Mouse (Mus musculus) midbrain, embryonic 16.5 days (tissue): ENCODE measurements around the gene Nphp3. TPM values are rescaled to one million over a fixed set of nuclear protein-coding genes. Genes with fewer than 3 reads are reported as not detected.

Experiments used
- ATAC-seq: fragments of 200-750 bp; cut with Nextera tagmentation; 2 replicates; pipeline ENCODE4 v1.8.0; 2017; ENCODE audit warnings: moderate TSS enrichment
- H3K27ac ChIP-seq: fragments of 300-500 bp; sonication (generic); 2 replicates; pipeline ENCODE4 v1.5.1; 2014; ENCODE audit warnings: mild to moderate bottlenecking, low read length, mixed read lengths
- H3K27me3 ChIP-seq: fragments of 300-500 bp; sonication (generic); 2 replicates; pipeline ENCODE4 v1.6.1; 2014; ENCODE audit warnings: low read depth, low read length, mixed read lengths; ENCODE audit not compliant: control insufficient read depth, insufficient read depth
- H3K36me3 ChIP-seq: fragments of 300-500 bp; sonication (generic); 2 replicates; pipeline ENCODE4 v1.6.1; 2014; ENCODE audit warnings: mild to moderate bottlenecking, low read length, moderate library complexity, mixed read lengths; ENCODE audit not compliant: control insufficient read depth, insufficient read depth
- H3K4me1 ChIP-seq: fragments of 300-500 bp; sonication (generic); 2 replicates; pipeline ENCODE4 v1.6.1; 2014; ENCODE audit warnings: mild to moderate bottlenecking, low read length, mixed read lengths; ENCODE audit not compliant: control insufficient read depth, insufficient read depth
- H3K4me2 ChIP-seq: fragments of 300-500 bp; sonication (generic); 2 replicates; pipeline ENCODE4 v1.6.1; 2014; ENCODE audit warnings: mild to moderate bottlenecking, low read length, mixed read lengths
- H3K4me3 ChIP-seq: fragments of 300-500 bp; sonication (generic); 2 replicates; pipeline ENCODE4 v1.5.1; 2014; ENCODE audit warnings: low read depth, mild to moderate bottlenecking, low read length, moderate library complexity, mixed read lengths
- H3K9ac ChIP-seq: fragments of 300-500 bp; sonication (generic); 2 replicates; pipeline ENCODE4 v1.6.1; 2014; ENCODE audit warnings: low read depth, low read length, mixed read lengths
- H3K9me3 ChIP-seq: fragments of 300-500 bp; sonication (generic); replicated peaks from 2 replicates; pipeline ENCODE4 v1.6.1; 2014; ENCODE audit warnings: mild to moderate bottlenecking, low read length, mixed read lengths; ENCODE audit not compliant: control insufficient read depth, poor library complexity, severe bottlenecking
- WGBS: fragments of 180-500 bp; shearing (Covaris S2); extraction: QIAGEN DNeasy Blood & Tissue Kit; methylation state at CpG from one replicate; pipeline ENCODE4 v1.1.7; 2014; 5-methylcytosine and 5-hydroxymethylcytosine counted together
- polyA plus RNA-seq: library from polyadenylated mRNA; unstranded; fragments of >200 nt; fragmentation: Nextera tagmentation; extraction: Ambion mirVana; gene quantifications from 2 replicates; pipeline ENCODE4 v1.2.1, GENCODE M21; 2015

The Nphp3 gene
- 3.1 and 3.2 TPM in 2 replicates for polyA plus RNA-seq

DNA sequence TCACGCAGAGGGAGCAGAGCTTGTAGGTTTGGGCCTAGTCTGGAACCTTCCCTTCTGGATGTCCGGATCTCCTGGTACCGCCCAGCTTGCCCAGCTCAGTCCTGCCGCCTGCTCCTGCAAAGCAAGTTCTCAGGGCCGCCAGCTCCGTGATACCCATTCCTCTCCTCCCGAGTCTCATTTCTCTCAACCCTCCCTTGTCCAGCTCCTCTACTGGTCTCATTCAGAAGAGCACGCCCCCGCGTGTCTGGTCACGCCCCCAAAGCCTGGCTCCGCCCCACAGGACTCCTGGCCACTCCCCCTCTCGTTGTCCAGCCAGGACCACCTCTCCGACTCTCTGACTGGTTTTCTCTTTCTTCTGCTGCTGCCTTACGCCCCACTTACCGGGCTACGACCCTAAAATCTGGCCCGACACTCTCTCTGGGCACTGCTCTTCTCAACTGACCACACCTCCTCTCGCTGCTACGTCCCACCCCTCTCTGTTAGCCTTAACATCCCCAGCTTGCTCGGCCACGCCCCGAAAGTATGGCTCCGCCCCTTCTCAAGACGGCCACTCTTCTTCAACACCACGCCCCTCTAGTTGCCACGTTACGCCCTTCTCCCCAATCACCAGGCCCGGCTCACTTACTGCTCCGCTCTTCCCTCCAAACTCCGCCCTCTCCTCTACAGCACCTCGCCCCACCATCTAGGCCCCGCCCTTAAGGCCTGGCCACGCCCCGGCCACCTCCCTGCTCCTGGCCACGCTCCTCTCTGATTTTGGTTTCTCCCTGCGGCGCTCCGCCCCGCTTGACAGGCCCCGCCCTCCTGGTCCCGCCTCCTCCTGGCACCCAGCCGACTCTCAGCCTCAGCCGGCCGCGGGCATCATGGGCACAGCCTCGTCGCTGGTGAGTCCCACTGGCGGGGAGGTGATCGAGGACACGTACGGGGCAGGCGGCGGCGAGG, at the start of gene Nphp3:
Nphp3 (plus strand) TSS at position 624 of the 939 bp plus-strand sequence.
- Histone ChIP-seq H3K9ac (peak within 1 kb of the TSS; percentile 78), H3K4me1 (peaks cover 13% of the 10 kb centered on the region), H3K4me2 (peak within 1 kb of the TSS; percentile 78), H3K27ac (peak within 1 kb of the TSS; percentile 86), H3K36me3 (no peaks in the 10 kb centered on the region; the same call in 1 of the 2 replicates), H3K9me3 (no peaks in the 10 kb centered on the region), H3K27me3 (peaks cover 4% of the 10 kb centered on the region; the same call in 1 of the 2 replicates), H3K4me3 (peak within 1 kb of the TSS; percentile 72)
- under 1% methylated on average over 55 of the region's 55 CpGs for WGBS
- peak; percentile 98 for ATAC-seq

DNA sequence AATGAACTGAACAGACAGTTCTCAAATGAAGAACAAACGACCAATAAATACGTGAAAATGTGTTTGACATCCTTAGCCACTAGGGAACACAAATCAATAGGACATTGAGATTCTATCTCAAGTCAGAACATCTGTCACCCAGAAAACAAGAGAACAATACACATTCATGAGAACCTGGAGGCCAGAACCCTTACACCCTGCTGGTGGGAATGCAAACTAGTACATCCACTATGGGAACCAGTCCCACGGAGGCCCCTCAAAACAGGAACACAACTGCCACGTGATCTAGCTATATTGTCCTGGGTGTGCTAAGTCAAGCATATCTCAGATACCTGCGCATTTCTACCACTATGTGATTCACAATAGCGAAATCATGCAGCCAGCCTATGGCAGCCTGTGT, 43.6 kb upstream of the Nphp3 start:
- Histone ChIP-seq H3K9me3 (no peaks in the 10 kb centered on the region), H3K27me3 (no peaks in the 10 kb centered on the region), H3K36me3 (no peaks in the 10 kb centered on the region), H3K27ac (no peak overlapping the region), H3K4me2 (no peak overlapping the region), H3K4me3 (no peak overlapping the region), H3K9ac (no peak overlapping the region), H3K4me1 (no peaks in the 10 kb centered on the region)
- WGBS: 77% methylated on average over 6 of the region's 6 CpGs
- no peak for ATAC-seq

DNA sequence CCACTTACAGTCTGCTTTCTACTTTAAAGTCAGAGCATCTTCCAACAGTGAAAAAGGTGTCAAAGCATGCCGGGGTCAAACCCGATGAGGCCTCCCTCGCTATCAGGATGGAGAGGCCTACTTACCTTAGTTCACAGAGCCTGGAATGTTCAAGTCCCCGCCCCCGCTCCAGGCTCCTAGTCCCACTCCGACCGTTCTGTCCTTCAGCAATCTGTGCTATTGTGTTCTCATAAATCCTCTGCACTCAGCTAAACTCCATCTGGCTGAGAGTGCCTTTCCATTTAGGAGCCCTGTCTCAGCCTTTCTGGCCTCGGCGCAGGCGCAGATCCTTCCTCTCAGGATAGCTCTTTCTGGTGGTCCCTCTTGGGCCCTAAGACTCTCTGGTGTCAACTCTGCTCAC, 42.4 kb upstream of the Nphp3 start:
- Histone ChIP-seq H3K36me3 (no peaks in the 10 kb centered on the region), H3K4me1 (no peaks in the 10 kb centered on the region), H3K9ac (no peak overlapping the region), H3K9me3 (no peaks in the 10 kb centered on the region), H3K4me2 (no peak overlapping the region), H3K4me3 (no peak overlapping the region), H3K27ac (no peak overlapping the region), H3K27me3 (no peaks in the 10 kb centered on the region)
- ATAC-seq: no peak
- WGBS: 78% methylated on average over 10 of the region's 10 CpGs

DNA sequence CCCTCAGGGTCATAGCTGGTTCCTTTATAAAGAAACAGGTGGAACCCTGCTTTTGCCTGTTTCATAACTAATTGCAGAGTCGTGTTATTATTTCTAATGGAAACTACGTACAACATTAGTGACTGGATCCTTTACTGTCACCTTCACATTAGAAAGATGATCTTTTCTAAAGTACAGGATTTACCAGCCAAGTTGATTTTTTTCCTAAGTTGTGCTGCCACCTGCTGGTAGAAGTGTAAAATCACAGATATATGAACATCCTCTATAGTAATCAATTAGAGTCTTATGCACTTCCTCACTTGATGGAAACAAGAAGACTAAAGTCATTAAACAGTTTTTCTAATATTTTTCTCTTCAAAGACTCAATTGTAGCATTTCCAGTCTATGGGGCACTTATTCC, 5.8 kb upstream of the Nphp3 start:
- 8% methylated on average over 2 of the region's 2 CpGs for WGBS
- no peak for ATAC-seq
- Histone ChIP-seq H3K9me3 (no peaks in the 10 kb centered on the region), H3K9ac (no peak overlapping the region), H3K4me3 (no peak overlapping the region), H3K4me2 (no peak overlapping the region), H3K27me3 (peaks cover 4% of the 10 kb centered on the region; the same call in 1 of the 2 replicates), H3K36me3 (no peaks in the 10 kb centered on the region), H3K27ac (no peak overlapping the region), H3K4me1 (no peaks in the 10 kb centered on the region; the same call in 1 of the 2 replicates)

DNA sequence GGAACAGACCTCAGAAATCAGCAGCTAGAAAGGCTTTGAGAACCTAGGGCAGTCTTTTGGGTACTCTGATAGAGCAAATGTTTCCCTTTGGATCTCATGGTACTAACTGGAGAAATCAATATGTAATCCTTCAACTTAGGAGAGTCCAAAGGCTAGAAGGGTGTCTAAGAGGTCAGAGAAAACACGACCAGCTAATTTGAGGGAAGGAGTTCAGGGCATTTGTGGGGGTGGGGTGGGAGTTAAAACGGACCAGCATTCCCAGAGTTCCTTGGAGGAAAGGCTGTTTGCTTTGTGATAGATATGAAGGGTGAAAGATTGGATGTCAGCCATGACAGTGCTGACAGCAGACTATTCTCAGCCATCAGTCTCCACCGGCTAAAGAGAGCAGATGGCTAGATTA, 1.7 kb upstream of the Nphp3 start:
- peaks cover 4% of the 10 kb centered on the region; the same call in 1 of the 2 replicates for H3K27me3 ChIP-seq
- no peaks in the 10 kb centered on the region for H3K36me3 ChIP-seq
- H3K9ac ChIP-seq: no peak overlapping the region
- no peak overlapping the region for H3K4me2 ChIP-seq
- no peak overlapping the region for H3K27ac ChIP-seq
- no peak overlapping the region for H3K4me3 ChIP-seq
- no peak for ATAC-seq
- no peaks in the 10 kb centered on the region for H3K9me3 ChIP-seq
- 61% methylated on average over 3 of the region's 3 CpGs for WGBS
- H3K4me1 ChIP-seq: peaks cover 13% of the 10 kb centered on the region

DNA sequence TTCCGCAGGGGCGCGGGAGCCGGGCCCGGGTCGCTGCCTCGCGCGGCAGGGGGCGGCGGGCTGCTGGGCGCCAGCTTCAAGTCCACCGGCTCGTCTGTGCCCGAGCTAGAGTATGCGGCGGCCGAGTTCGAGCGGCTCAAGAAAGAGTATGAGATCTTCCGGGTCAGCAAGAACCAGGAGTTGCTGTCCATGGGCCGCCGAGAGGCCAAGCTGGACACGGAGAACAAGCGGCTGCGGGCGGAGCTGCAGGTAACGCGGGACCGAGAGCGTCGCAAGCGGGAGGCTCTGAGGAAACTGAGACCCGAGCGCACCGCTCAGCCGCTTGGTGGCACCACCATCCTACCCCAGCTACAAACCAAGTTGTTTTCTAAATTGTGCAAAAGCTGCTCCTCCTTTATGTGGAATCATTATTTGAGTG, 578 bp downstream of the Nphp3 start:
- peak overlapping the region; percentile 78 for H3K4me2 ChIP-seq
- peaks cover 3% of the 10 kb centered on the region; the same call in 1 of the 2 replicates for H3K27me3 ChIP-seq
- H3K4me1 ChIP-seq: peaks cover 13% of the 10 kb centered on the region
- peak; percentile 60 for ATAC-seq
- under 1% methylated on average over 34 of the region's 37 CpGs for WGBS
- H3K9ac ChIP-seq: peak overlapping the region; percentile 78
- peak overlapping the region; percentile 72 for H3K4me3 ChIP-seq
- H3K27ac ChIP-seq: peak overlapping the region; percentile 86
- no peaks in the 10 kb centered on the region; the same call in 1 of the 2 replicates for H3K36me3 ChIP-seq
- no peaks in the 10 kb centered on the region for H3K9me3 ChIP-seq

DNA sequence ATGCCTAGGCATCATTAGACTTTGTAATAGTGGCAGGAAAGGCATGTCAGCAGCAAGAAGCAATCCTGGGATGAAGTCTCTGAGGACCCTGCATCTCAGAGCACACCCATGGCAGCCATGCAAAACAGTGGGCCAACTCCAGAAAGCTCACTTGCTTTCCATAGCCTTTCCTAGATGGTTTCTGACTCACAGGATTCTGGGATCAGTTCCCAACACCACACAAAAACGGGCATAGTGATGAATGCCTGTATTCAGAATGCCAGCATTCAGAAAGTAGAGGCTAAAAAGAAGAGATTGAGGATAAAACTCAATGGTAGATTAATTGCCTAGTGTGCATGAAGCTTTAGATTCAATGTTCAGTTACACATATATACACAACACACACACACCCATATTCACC, 12.2 kb downstream of the Nphp3 start:
- Histone ChIP-seq H3K9ac (no peak overlapping the region), H3K27me3 (no peaks in the 10 kb centered on the region), H3K36me3 (peaks cover 3% of the 10 kb centered on the region; the same call in 1 of the 2 replicates), H3K4me3 (no peak overlapping the region), H3K4me2 (no peak overlapping the region), H3K4me1 (no peaks in the 10 kb centered on the region), H3K27ac (no peak overlapping the region), H3K9me3 (no peaks in the 10 kb centered on the region)
- WGBS: 59% methylated on average over 1 of the region's 1 CpGs
- ATAC-seq: no peak

DNA sequence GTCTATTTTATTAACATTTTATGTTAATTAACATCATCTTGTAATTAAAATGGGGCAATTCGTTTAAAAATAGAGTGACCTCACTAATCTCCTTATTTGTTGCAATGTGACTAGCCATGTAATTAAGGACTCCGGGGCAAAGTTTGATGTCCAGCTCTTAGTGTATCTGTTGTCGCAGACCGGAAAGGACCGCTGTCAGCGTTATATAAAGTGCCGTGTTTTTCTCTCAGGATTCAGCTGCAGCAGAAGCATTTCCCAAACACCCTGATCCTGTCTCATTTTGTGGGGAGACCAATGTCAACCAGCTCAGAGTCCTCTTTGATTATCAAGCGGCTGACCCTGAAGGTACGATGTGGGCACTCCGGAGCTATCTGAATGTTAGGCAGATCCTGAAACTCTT, 18.7 kb downstream of the Nphp3 start:
- Histone ChIP-seq H3K9me3 (no peaks in the 10 kb centered on the region), H3K4me2 (no peak overlapping the region), H3K4me3 (no peak overlapping the region), H3K36me3 (peaks cover 9% of the 10 kb centered on the region), H3K27me3 (no peaks in the 10 kb centered on the region), H3K9ac (no peak overlapping the region), H3K27ac (no peak overlapping the region), H3K4me1 (no peaks in the 10 kb centered on the region)
- no peak for ATAC-seq
- WGBS: 97% methylated on average over 10 of the region's 10 CpGs

DNA sequence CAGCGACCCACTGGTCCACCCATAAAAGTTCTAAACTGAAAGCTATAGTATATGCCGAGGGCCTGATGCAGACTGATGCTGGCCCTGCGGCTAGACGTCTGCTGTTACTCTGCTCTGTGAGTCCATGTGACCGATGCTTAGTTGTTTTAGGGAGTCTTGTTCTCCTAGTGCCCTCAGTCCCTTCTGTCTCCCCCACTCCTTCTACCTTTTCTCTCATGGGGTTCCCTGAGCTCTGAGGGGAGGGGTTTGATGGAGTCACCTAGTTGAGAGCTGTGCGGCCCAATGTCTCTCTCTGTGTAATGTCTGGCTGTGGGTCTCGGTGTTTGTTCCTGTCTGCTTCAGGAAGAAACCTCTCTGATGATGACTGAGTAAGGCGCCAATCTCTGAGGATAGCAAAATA, 24.8 kb downstream of the Nphp3 start:
- Histone ChIP-seq H3K4me1 (no peaks in the 10 kb centered on the region), H3K27me3 (no peaks in the 10 kb centered on the region), H3K9me3 (0 out of 2 replicates have a peak, but pooled peaks cover 2% of the 10 kb centered on the region), H3K27ac (no peak overlapping the region), H3K9ac (no peak overlapping the region), H3K4me3 (no peak overlapping the region), H3K4me2 (no peak overlapping the region), H3K36me3 (peaks cover 18% of the 10 kb centered on the region)
- no peak for ATAC-seq
- WGBS: 96% methylated on average over 8 of the region's 8 CpGs
